Mouse (Mus musculus) frontal cortex, postnatal 10 days (tissue): Measurements from ENCODE around the gene Gm960.

Source experiments
- DNase-seq, 2 experiments: peaks; one replicate each; pipeline ENCODE4 v3.0.0; 2022; ENCODE audit warnings: low spot score in 2 of 2, mixed read lengths in 1 of 2

Gm960 gene

GRCm38 (mm10) chr19:4712156-4712780 lies 13.8 kb upstream of the Gm960 start:
- DNase-seq, result no peak

- peak in 1 of 2 experiments; percentile 39 for DNase-seq
Observed at GRCm38 (mm10) chr19:4711601-4712155, 13.2 kb upstream of the Gm960 start.

GRCm38 (mm10) chr19:4711098-4711600 lies 12.7 kb upstream of the Gm960 start, which contains the start of gene Sptbn2:
Gene Sptbn2 (plus strand): TSS chr19:4711167.
- peak; percentile 51 to 78 for DNase-seq

- no peak for DNase-seq
Observed at GRCm38 (mm10) chr19:4708765-4709164, 10.3 kb upstream of the Gm960 start.

- no peak for DNase-seq
Observed at GRCm38 (mm10) chr19:4701221-4701620, 2.8 kb upstream of the Gm960 start.

- no peak for DNase-seq
Observed at GRCm38 (mm10) chr19:4700656-4701055, 2.2 kb upstream of the Gm960 start.

GRCm38 (mm10) chr19:4699821-4700220 lies 1.4 kb upstream of the Gm960 start:
- DNase-seq, result no peak

- DNase-seq, result no peak
Observed at GRCm38 (mm10) chr19:4698856-4699255, 388 bp upstream of the Gm960 start.

GRCm38 (mm10) chr19:4697721-4698120 lies 747 bp downstream of the Gm960 start:
- no peak for DNase-seq

GRCm38 (mm10) chr19:4697121-4697520 lies 1.3 kb downstream of the Gm960 start:
- DNase-seq, result no peak

- DNase-seq, result no peak
Observed at GRCm38 (mm10) chr19:4694346-4694745, 4.1 kb downstream of the Gm960 start.

- DNase-seq, result no peak
Observed at GRCm38 (mm10) chr19:4672401-4672800, 26.1 kb downstream of the Gm960 start.

- DNase-seq, result no peak
Observed at GRCm38 (mm10) chr19:4670776-4671175, 27.7 kb downstream of the Gm960 start.

- no peak for DNase-seq
Observed at GRCm38 (mm10) chr19:4666815-4667214, 31.7 kb downstream of the Gm960 start.

GRCm38 (mm10) chr19:4658156-4658555 lies 40.3 kb downstream of the Gm960 start:
- no peak for DNase-seq

- DNase-seq, result peak; percentile 65 to 80
Observed at GRCm38 (mm10) chr19:4646917-4647492, 51.5 kb downstream of the Gm960 start.

- DNase-seq, result peak in 1 of 2 experiments; percentile 58
Observed at GRCm38 (mm10) chr19:4644271-4644670, 54.2 kb downstream of the Gm960 start.

GRCm38 (mm10) chr19:4635986-4636385 lies 62.5 kb downstream of the Gm960 start:
- no peak for DNase-seq

GRCm38 (mm10) chr19:4628819-4629218 lies 69.6 kb downstream of the Gm960 start:
- peak; percentile 43 to 66 for DNase-seq

GRCm38 (mm10) chr19:4625829-4626535 lies 72.5 kb downstream of the Gm960 start:
- DNase-seq, result no peak

GRCm38 (mm10) chr19:4625179-4625828 lies 73.2 kb downstream of the Gm960 start, which contains the start of gene Rce1:
Gene Rce1 (minus strand): TSS chr19:4625641.
- DNase-seq, result peak; percentile 79 to 89
